Mouse (Mus musculus) myocyte (in vitro differentiated cells): Measurements from ENCODE around the gene Grb10.

Source experiments
- CEBPB ChIP-seq: IDR thresholded peaks from 2 replicates; pipeline ENCODE4 v1.6.1; 2011; ENCODE audit warnings: mild to moderate bottlenecking, moderate library complexity; ENCODE audit not compliant: poor library complexity, insufficient read depth, severe bottlenecking
- E2F4 ChIP-seq: IDR thresholded peaks from one replicate; pipeline ENCODE4 v1.6.1; 2011; ENCODE audit warnings: mild to moderate bottlenecking, control low read depth, moderate library complexity; ENCODE audit not compliant: insufficient read depth
- MAX ChIP-seq: IDR thresholded peaks from one replicate; pipeline ENCODE4 v1.6.1; 2011; ENCODE audit warnings: low read depth, mild to moderate bottlenecking, control low read depth
- MYOD1 ChIP-seq, 3 experiments: IDR thresholded peaks; one replicate each; pipeline ENCODE4 v1.6.1; 2011; ENCODE audit warnings: control low read depth in 2 of 3, low read depth in 2 of 3, mild to moderate bottlenecking in 2 of 3, moderate library complexity in 1 of 3; ENCODE audit not compliant: insufficient read length in 2 of 3, control insufficient read depth in 1 of 3
- MYOG ChIP-seq, 3 experiments: IDR thresholded peaks; one replicate each; pipeline ENCODE4 v1.6.1; 2011; ENCODE audit warnings: control low read depth in 2 of 3, low read depth in 2 of 3, mild to moderate bottlenecking in 2 of 3; ENCODE audit not compliant: insufficient read length in 2 of 3, control insufficient read depth in 1 of 3, insufficient read depth in 1 of 3
- POLR2A ChIP-seq: IDR thresholded peaks from one replicate; pipeline ENCODE4 v1.6.1; 2011; ENCODE audit warnings: low read depth, mild to moderate bottlenecking, control low read depth, moderate library complexity; ENCODE audit not compliant: insufficient read length
- POLR2AphosphoS2 ChIP-seq: IDR thresholded peaks from one replicate; pipeline ENCODE4 v1.6.1; 2011; ENCODE audit warnings: low read depth, control low read depth; ENCODE audit not compliant: insufficient read length
- REST ChIP-seq: IDR thresholded peaks from one replicate; pipeline ENCODE4 v1.6.1; 2011; ENCODE audit warnings: mild to moderate bottlenecking, control low read depth, moderate library complexity; ENCODE audit not compliant: insufficient read depth, insufficient read length
- SRF ChIP-seq: IDR thresholded peaks from one replicate; pipeline ENCODE4 v1.6.1; 2011; ENCODE audit warnings: low read depth; ENCODE audit not compliant: control insufficient read depth, insufficient read length
- TCF12 ChIP-seq: IDR thresholded peaks from one replicate; pipeline ENCODE4 v1.6.1; 2011; ENCODE audit warnings: mild to moderate bottlenecking, control low read depth; ENCODE audit not compliant: poor library complexity, insufficient read depth, severe bottlenecking
- TCF3 ChIP-seq: IDR thresholded peaks from one replicate; pipeline ENCODE4 v1.6.1; 2011; ENCODE audit warnings: low read depth, control low read depth; ENCODE audit not compliant: insufficient read length
- USF1 ChIP-seq: IDR thresholded peaks from one replicate; pipeline ENCODE4 v1.6.1; 2011; ENCODE audit warnings: low read depth, mild to moderate bottlenecking, control low read depth, moderate library complexity

DNA sequence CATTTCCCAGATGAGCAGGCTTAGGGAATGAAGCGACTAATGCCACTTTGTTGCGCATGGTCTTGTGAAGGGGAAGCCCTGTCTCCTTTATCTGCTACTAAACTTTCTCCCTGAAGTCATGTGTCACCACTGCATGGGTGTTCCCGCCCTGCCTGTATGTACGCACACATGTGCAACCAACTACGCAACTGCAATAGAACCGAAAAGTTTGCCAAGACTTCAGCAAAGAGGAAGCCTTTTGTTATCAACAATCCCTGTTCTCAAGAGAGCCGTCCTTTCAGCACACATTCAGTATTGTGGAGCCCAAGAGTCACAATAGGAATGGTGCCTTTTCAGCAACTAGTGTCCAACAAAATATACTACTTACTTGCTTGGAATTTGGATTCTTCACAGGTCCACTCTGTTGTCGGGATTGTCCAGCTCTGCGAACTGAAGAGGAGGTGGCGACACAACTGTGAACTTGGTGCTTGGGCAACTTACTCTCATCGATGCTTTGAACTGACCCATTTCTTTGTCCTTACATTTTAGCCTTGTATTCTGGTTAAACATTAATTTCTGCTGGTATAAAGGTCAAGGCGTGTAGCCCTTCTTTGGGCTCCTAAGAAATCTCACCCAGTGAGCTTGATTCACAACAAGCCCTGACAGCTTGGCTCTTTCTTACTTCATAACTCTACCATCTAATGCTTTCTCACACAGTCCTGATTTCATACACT lies 140.7 kb downstream of the Grb10 start, which contains the start of gene Ddc:
- TF ChIP-seq USF1 = no peak
- TF ChIP-seq POLR2A = no peak
- TF ChIP-seq MYOG (IDR thresholded peaks at IDR 0.05; ENCODE audit: control insufficient read depth in 1 of 3, insufficient read depth in 1 of 3, insufficient read length in 2 of 3, low read depth in 2 of 3) = no peak
- TF ChIP-seq MYOD1 (IDR thresholded peaks at IDR 0.05; ENCODE audit: control insufficient read depth in 1 of 3, insufficient read length in 2 of 3, low read depth in 2 of 3) = no peak
- TF ChIP-seq MAX = no peak
- no peak for TF ChIP-seq CEBPB
- no peak for TF ChIP-seq TCF3
- TF ChIP-seq POLR2AphosphoS2 = no peak
- TF ChIP-seq SRF = no peak
- no peak for TF ChIP-seq TCF12
- no peak for TF ChIP-seq REST
- TF ChIP-seq E2F4 = no peak
